Mouse (Mus musculus) hindbrain, embryonic 13.5 days (tissue): ENCODE results near the gene Lce3a. TPM values are rescaled to one million over a fixed set of nuclear protein-coding genes. Genes with fewer than 3 reads are reported as not detected.

Source experiments
- ATAC-seq: fragments of 200-750 bp; cut with Nextera tagmentation; 2 replicates; pipeline ENCODE4 v1.8.0; 2017; ENCODE audit warnings: moderate TSS enrichment; ENCODE audit not compliant: low FRiP score
- H3K27ac ChIP-seq: fragments of 300-500 bp; sonication (generic); 2 replicates; pipeline ENCODE4 v1.5.1; 2015; ENCODE audit warnings: inconsistent platforms, mild to moderate bottlenecking, moderate library complexity
- H3K27me3 ChIP-seq: fragments of 300-500 bp; sonication (generic); 2 replicates; pipeline ENCODE4 v1.6.1; 2015; ENCODE audit warnings: mild to moderate bottlenecking, inconsistent platforms
- H3K36me3 ChIP-seq: fragments of 300-500 bp; sonication (generic); 2 replicates; pipeline ENCODE4 v1.6.1; 2015; ENCODE audit warnings: mild to moderate bottlenecking, inconsistent platforms
- H3K4me1 ChIP-seq: fragments of 300-500 bp; sonication (generic); replicated peaks from 2 replicates; pipeline ENCODE4 v1.6.1; 2015; ENCODE audit warnings: inconsistent platforms
- H3K4me2 ChIP-seq: fragments of 300-500 bp; sonication (generic); 2 replicates; pipeline ENCODE4 v1.6.1; 2015; ENCODE audit warnings: inconsistent platforms, mild to moderate bottlenecking, moderate library complexity
- H3K4me3 ChIP-seq: fragments of 300-500 bp; sonication (generic); 2 replicates; pipeline ENCODE4 v1.5.1; 2015; ENCODE audit warnings: mild to moderate bottlenecking, inconsistent platforms
- H3K9ac ChIP-seq: fragments of 300-500 bp; sonication (generic); 2 replicates; pipeline ENCODE4 v1.6.1; 2015; ENCODE audit warnings: mild to moderate bottlenecking, inconsistent platforms
- H3K9me3 ChIP-seq: fragments of 300-500 bp; sonication (generic); 2 replicates; pipeline ENCODE4 v1.6.1; 2016; ENCODE audit warnings: inconsistent platforms
- WGBS: fragments of 180-500 bp; shearing (Covaris S2); methylation state at CpG from one replicate; pipeline ENCODE4 v1.1.7; 2015; 5-methylcytosine and 5-hydroxymethylcytosine counted together
- polyA plus RNA-seq: library from polyadenylated mRNA; unstranded; fragments of >200 nt; fragmentation: Nextera tagmentation; extraction: Ambion mirVana; gene quantifications from 2 replicates; pipeline ENCODE4 v1.2.1, GENCODE M21; 2015

The Lce3a gene
- not detected in 2 replicates for polyA plus RNA-seq

GRCm38 (mm10) chr3:92926130-92926529 is at the start of gene Lce3a:
Gene Lce3a, minus strand, starts transcription at chr3:92926230.
- no peak for ATAC-seq

GRCm38 (mm10) chr3:92966761-92967160 is 40.7 kb upstream of the Lce3a start, which contains the start of gene Lce3e:
Gene Lce3e, plus strand, starts transcription at chr3:92967061.
- Histone ChIP-seq H3K27ac (no peak within 1 kb of the TSS), H3K4me1 (no peaks in the 10 kb centered on the region), H3K27me3 (no peaks in the 10 kb centered on the region), H3K9me3 (no peaks in the 10 kb centered on the region), H3K9ac (no peak within 1 kb of the TSS), H3K36me3 (no peaks in the 10 kb centered on the region), H3K4me2 (no peak within 1 kb of the TSS), H3K4me3 (no peak within 1 kb of the TSS)
- WGBS: 90% methylated on average over 2 of the region's 2 CpGs
- ATAC-seq: no peak

More at GRCm38 (mm10) chr3:92926130-92926529, at the start of gene Lce3a:
- 72% methylated on average over 2 of the region's 2 CpGs for WGBS
- Histone ChIP-seq H3K36me3 (no peaks in the 10 kb centered on the region), H3K9me3 (no peaks in the 10 kb centered on the region), H3K4me3 (no peak within 1 kb of the TSS), H3K9ac (no peak within 1 kb of the TSS), H3K27ac (no peak within 1 kb of the TSS), H3K27me3 (no peaks in the 10 kb centered on the region), H3K4me1 (no peaks in the 10 kb centered on the region), H3K4me2 (no peak within 1 kb of the TSS)

- Histone ChIP-seq H3K36me3 (no peaks in the 10 kb centered on the region), H3K9me3 (no peaks in the 10 kb centered on the region), H3K27ac (no peak within 1 kb of the TSS), H3K4me3 (no peak within 1 kb of the TSS), H3K4me2 (no peak within 1 kb of the TSS), H3K4me1 (no peaks in the 10 kb centered on the region), H3K9ac (no peak within 1 kb of the TSS), H3K27me3 (no peaks in the 10 kb centered on the region)
- 97% methylated on average over 1 of the region's 1 CpGs for WGBS
- no peak for ATAC-seq
Observed at GRCm38 (mm10) chr3:92957090-92957489, 31.1 kb upstream of the Lce3a start, which contains the start of gene Lce3d. Gene Lce3d, plus strand, starts transcription at chr3:92957390.

GRCm38 (mm10) chr3:92944186-92944585 is 18.2 kb upstream of the Lce3a start, which contains the start of gene Lce3c:
Gene Lce3c, plus strand, starts transcription at chr3:92944486.
- Histone ChIP-seq H3K9me3 (no peaks in the 10 kb centered on the region), H3K4me2 (no peak within 1 kb of the TSS), H3K36me3 (no peaks in the 10 kb centered on the region), H3K9ac (no peak within 1 kb of the TSS), H3K4me1 (no peaks in the 10 kb centered on the region), H3K27ac (no peak within 1 kb of the TSS), H3K4me3 (no peak within 1 kb of the TSS), H3K27me3 (no peaks in the 10 kb centered on the region)
- no peak for ATAC-seq
- WGBS: 97% methylated on average over 1 of the region's 1 CpGs

GRCm38 (mm10) chr3:92932679-92933078 is 6.6 kb upstream of the Lce3a start, which contains the start of gene Lce3b:
Gene Lce3b, plus strand, starts transcription at chr3:92932979.
- no peaks in the 10 kb centered on the region for H3K27me3 ChIP-seq
- no peaks in the 10 kb centered on the region for H3K36me3 ChIP-seq
- H3K27ac ChIP-seq: no peak within 1 kb of the TSS
- no peaks in the 10 kb centered on the region for H3K4me1 ChIP-seq
- H3K4me3 ChIP-seq: no peak within 1 kb of the TSS
- no peak within 1 kb of the TSS for H3K9ac ChIP-seq
- H3K4me2 ChIP-seq: no peak within 1 kb of the TSS
- 58% methylated on average over 2 of the region's 2 CpGs for WGBS
- ATAC-seq: no peak
- no peaks in the 10 kb centered on the region for H3K9me3 ChIP-seq

GRCm38 (mm10) chr3:92920364-92920763 is 5.7 kb downstream of the Lce3a start:
- H3K4me1 ChIP-seq: no peaks in the 10 kb centered on the region
- no peak for ATAC-seq
- WGBS: 66% methylated on average over 4 of the region's 4 CpGs

GRCm38 (mm10) chr3:92907571-92907970 is 18.5 kb downstream of the Lce3a start:
- Histone ChIP-seq H3K9me3 (no peaks in the 10 kb centered on the region), H3K36me3 (no peaks in the 10 kb centered on the region), H3K27me3 (no peaks in the 10 kb centered on the region), H3K27ac (no peak overlapping the region), H3K4me3 (no peak overlapping the region), H3K9ac (no peak overlapping the region), H3K4me2 (no peak overlapping the region), H3K4me1 (no peaks in the 10 kb centered on the region)
- peak; percentile 63; the same call in 1 of the 2 replicates for ATAC-seq
- WGBS: 26% methylated on average over 4 of the region's 4 CpGs

More at GRCm38 (mm10) chr3:92920364-92920763, 5.7 kb downstream of the Lce3a start:
- no peaks in the 10 kb centered on the region for H3K9me3 ChIP-seq
- no peaks in the 10 kb centered on the region for H3K36me3 ChIP-seq
- H3K27me3 ChIP-seq: no peaks in the 10 kb centered on the region
- no peak overlapping the region for H3K4me2 ChIP-seq
- H3K27ac ChIP-seq: no peak overlapping the region
- no peak overlapping the region for H3K9ac ChIP-seq
- H3K4me3 ChIP-seq: no peak overlapping the region

- no peak overlapping the region for H3K27ac ChIP-seq
- no peaks in the 10 kb centered on the region for H3K36me3 ChIP-seq
- H3K9me3 ChIP-seq: no peaks in the 10 kb centered on the region
- H3K4me1 ChIP-seq: no peaks in the 10 kb centered on the region
- H3K27me3 ChIP-seq: no peaks in the 10 kb centered on the region
- WGBS: 52% methylated on average over 3 of the region's 3 CpGs
- no peak overlapping the region for H3K4me3 ChIP-seq
- no peak overlapping the region for H3K9ac ChIP-seq
- no peak for ATAC-seq
- H3K4me2 ChIP-seq: no peak overlapping the region
Observed at GRCm38 (mm10) chr3:92905182-92905581, 20.8 kb downstream of the Lce3a start.

GRCm38 (mm10) chr3:92903640-92904039 is 22.4 kb downstream of the Lce3a start:
- no peaks in the 10 kb centered on the region for H3K9me3 ChIP-seq
- peak; percentile 67 for ATAC-seq
- H3K4me3 ChIP-seq: no peak overlapping the region
- H3K27me3 ChIP-seq: no peaks in the 10 kb centered on the region
- no peaks in the 10 kb centered on the region for H3K36me3 ChIP-seq
- H3K27ac ChIP-seq: no peak overlapping the region
- H3K4me2 ChIP-seq: no peak overlapping the region
- H3K4me1 ChIP-seq: no peaks in the 10 kb centered on the region
- H3K9ac ChIP-seq: no peak overlapping the region
- 27% methylated on average over 4 of the region's 4 CpGs for WGBS

- Histone ChIP-seq H3K27me3 (no peaks in the 10 kb centered on the region), H3K4me1 (no peaks in the 10 kb centered on the region), H3K36me3 (no peaks in the 10 kb centered on the region), H3K27ac (no peak overlapping the region), H3K9me3 (no peaks in the 10 kb centered on the region), H3K9ac (no peak overlapping the region), H3K4me2 (no peak overlapping the region), H3K4me3 (no peak overlapping the region)
- ATAC-seq: no peak
- WGBS: 29% methylated on average over 3 of the region's 3 CpGs
Observed at GRCm38 (mm10) chr3:92902992-92903391, 23.0 kb downstream of the Lce3a start.

GRCm38 (mm10) chr3:92894489-92894888 is 31.5 kb downstream of the Lce3a start:
- H3K4me2 ChIP-seq: no peak overlapping the region
- no peak overlapping the region for H3K27ac ChIP-seq
- no peaks in the 10 kb centered on the region for H3K9me3 ChIP-seq
- H3K4me1 ChIP-seq: no peaks in the 10 kb centered on the region
- H3K36me3 ChIP-seq: no peaks in the 10 kb centered on the region
- WGBS: 64% methylated on average over 1 of the region's 1 CpGs
- ATAC-seq: no peak
- no peaks in the 10 kb centered on the region for H3K27me3 ChIP-seq
- no peak overlapping the region for H3K9ac ChIP-seq
- no peak overlapping the region for H3K4me3 ChIP-seq

- no peak overlapping the region for H3K4me2 ChIP-seq
- H3K27ac ChIP-seq: no peak overlapping the region
- ATAC-seq: no peak
- no peaks in the 10 kb centered on the region for H3K36me3 ChIP-seq
- no peak overlapping the region for H3K9ac ChIP-seq
- 74% methylated on average over 3 of the region's 3 CpGs for WGBS
- no peak overlapping the region for H3K4me3 ChIP-seq
- H3K27me3 ChIP-seq: no peaks in the 10 kb centered on the region
- no peaks in the 10 kb centered on the region for H3K9me3 ChIP-seq
- H3K4me1 ChIP-seq: no peaks in the 10 kb centered on the region
Observed at GRCm38 (mm10) chr3:92894063-92894462, 32.0 kb downstream of the Lce3a start.
